Mouse (Mus musculus) R1 (cell line): ENCODE measurements around the gene Prox2.
A peak's percentile ranks its signal among the peaks of the same experiment; 100 is the strongest.

Source experiments
- DNase-seq: peaks from one replicate; pipeline ENCODE4 v3.0.0-alpha.2; 2018; ENCODE audit warnings: low read depth, low spot score

Gene Prox2

GRCm38 (mm10) chr12:85131361-85131760 is 20.8 kb upstream of the Prox2 start:
- no peak for DNase-seq

GRCm38 (mm10) chr12:85129426-85129978 is 18.9 kb upstream of the Prox2 start:
- DNase-seq = no peak

GRCm38 (mm10) chr12:85126986-85127603 is 16.5 kb upstream of the Prox2 start:
- no peak for DNase-seq

- no peak for DNase-seq
Observed at GRCm38 (mm10) chr12:85124751-85125150, 14.2 kb upstream of the Prox2 start.

- DNase-seq = no peak
Observed at GRCm38 (mm10) chr12:85123645-85124044, 13.1 kb upstream of the Prox2 start.

- no peak for DNase-seq
Observed at GRCm38 (mm10) chr12:85123108-85123530, 12.6 kb upstream of the Prox2 start.

GRCm38 (mm10) chr12:85121806-85122459 is 11.4 kb upstream of the Prox2 start:
- no peak for DNase-seq

GRCm38 (mm10) chr12:85115678-85116077 is 5.1 kb upstream of the Prox2 start:
- DNase-seq = no peak

GRCm38 (mm10) chr12:85113917-85114316 is 3.4 kb upstream of the Prox2 start:
- no peak for DNase-seq

GRCm38 (mm10) chr12:85113337-85113736 is 2.8 kb upstream of the Prox2 start:
- no peak for DNase-seq

- no peak for DNase-seq
Observed at GRCm38 (mm10) chr12:85112550-85113251, 2.1 kb upstream of the Prox2 start.

GRCm38 (mm10) chr12:85110011-85110697 is 405 bp downstream of the Prox2 start:
- DNase-seq = peak; percentile 24

- peak; percentile 65 for DNase-seq
Observed at GRCm38 (mm10) chr12:85109426-85109825, 1.1 kb downstream of the Prox2 start.

- no peak for DNase-seq
Observed at GRCm38 (mm10) chr12:85108643-85109042, 1.9 kb downstream of the Prox2 start.

GRCm38 (mm10) chr12:85106292-85106691 is 4.3 kb downstream of the Prox2 start:
- no peak for DNase-seq

GRCm38 (mm10) chr12:85104789-85105188 is 5.8 kb downstream of the Prox2 start:
- DNase-seq = peak; percentile 11

GRCm38 (mm10) chr12:85103096-85103495 is 7.5 kb downstream of the Prox2 start:
- DNase-seq = no peak

- DNase-seq = no peak
Observed at GRCm38 (mm10) chr12:85101521-85102106, 8.9 kb downstream of the Prox2 start.

- no peak for DNase-seq
Observed at GRCm38 (mm10) chr12:85101001-85101400, 9.6 kb downstream of the Prox2 start.

GRCm38 (mm10) chr12:85095859-85096258 is 14.7 kb downstream of the Prox2 start:
- no peak for DNase-seq

GRCm38 (mm10) chr12:85095146-85095545 is 15.4 kb downstream of the Prox2 start:
- DNase-seq = no peak
